Mouse (Mus musculus) adrenal gland, postnatal 14 days (tissue): ENCODE results near the gene Nup37. TPM values are rescaled to one million over a fixed set of nuclear protein-coding genes. Genes with fewer than 3 reads are reported as not detected.

ENCODE experiments used
- DNase-seq: peaks from one replicate; pipeline ENCODE4 v3.0.0; 2021; ENCODE audit warnings: mixed read lengths
- long read RNA-seq, 2 experiments: library from polyadenylated mRNA; stranded (forward); transcript quantifications; one replicate each; pipeline ENCODE4 v2.0.0; 2021
- total RNA-seq: library from RNA; stranded (reverse); gene quantifications from 2 replicates; pipeline ENCODE4 v1.2.3, GENCODE M21; 2021

Nup37 gene
- total RNA-seq: 13.3 and 15.2 TPM in 2 replicates
- long read RNA-seq, experiment 1, transcript Nup37-201 (10 exons, 1,267 nt): major isoform, 10 of 13 reads
- long read RNA-seq, experiment 1, partial matches to known transcripts: 1 of 13 reads
- long read RNA-seq, experiment 1, other reads (novel, unspliced or antisense): 2 of 13 reads
- long read RNA-seq, experiment 2, transcript Nup37-201 (10 exons, 1,267 nt): major isoform, 8 of 10 reads
- long read RNA-seq, experiment 2, partial matches to known transcripts: 0 of 10 reads
- long read RNA-seq, experiment 2, other reads (novel, unspliced or antisense): 1 of 10 reads

- DNase-seq: peak; percentile 94
Measured at GRCm38 (mm10) chr10:88146707-88147477, at the start of gene Nup37, which contains the start of gene Parpbp. Nup37 (plus strand) TSS chr10:88146992. Parpbp (minus strand) TSS chr10:88146941.

- no peak for DNase-seq
Measured at GRCm38 (mm10) chr10:88106169-88106568, 40.6 kb upstream of the Nup37 start.

DNA sequence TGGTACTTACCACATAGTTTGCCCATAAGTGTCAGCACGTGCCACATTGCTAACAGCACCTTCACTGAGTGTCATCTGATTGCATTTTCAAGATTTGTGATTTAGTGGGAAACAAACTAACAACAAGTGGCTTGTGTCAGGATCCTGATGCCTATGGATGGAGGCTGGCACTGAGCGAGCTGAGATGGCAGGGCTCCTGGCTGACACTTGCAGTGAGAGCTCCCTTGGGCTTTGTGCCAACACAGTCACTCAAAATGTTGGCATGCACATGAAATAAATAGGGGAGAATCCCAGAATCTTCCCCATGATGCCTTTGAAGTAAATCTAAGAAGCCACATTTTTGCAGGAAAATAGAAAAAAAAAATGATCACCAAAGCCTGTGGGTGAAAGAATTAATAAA, 33.5 kb upstream of the Nup37 start:
- peak; percentile 46 for DNase-seq

- no peak for DNase-seq
Measured at GRCm38 (mm10) chr10:88119721-88120120, 27.1 kb upstream of the Nup37 start.

- DNase-seq: no peak
Measured at GRCm38 (mm10) chr10:88135630-88136029, 11.2 kb upstream of the Nup37 start.

GRCm38 (mm10) chr10:88146187-88146586, 605 bp upstream of the Nup37 start:
- DNase-seq: no peak

- no peak for DNase-seq
Measured at GRCm38 (mm10) chr10:88150381-88150780, 3.6 kb downstream of the Nup37 start.

- DNase-seq: no peak
Measured at GRCm38 (mm10) chr10:88151658-88152057, 4.9 kb downstream of the Nup37 start.

GRCm38 (mm10) chr10:88162096-88162495, 15.3 kb downstream of the Nup37 start:
- DNase-seq: no peak

- no peak for DNase-seq
Measured at GRCm38 (mm10) chr10:88162676-88163075, 15.9 kb downstream of the Nup37 start.

DNA sequence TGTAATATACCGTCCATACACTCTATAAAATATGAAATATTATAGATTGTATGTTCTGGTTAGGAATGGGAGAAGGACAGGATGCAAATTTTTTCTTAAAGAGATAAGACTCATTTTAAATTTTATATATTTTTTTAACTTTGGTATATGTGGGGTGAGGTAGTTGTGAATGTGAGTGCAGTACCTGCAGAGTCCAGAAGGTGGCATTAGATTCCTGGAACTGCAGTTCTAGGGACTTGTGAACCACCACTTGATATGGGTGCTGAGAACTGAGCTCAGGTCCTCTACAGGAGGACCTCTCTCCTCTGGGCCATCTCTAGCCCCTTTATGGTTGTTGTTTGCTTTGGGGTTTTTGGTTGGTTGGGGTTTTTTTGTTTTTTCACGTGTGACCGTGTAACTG, 19.4 kb downstream of the Nup37 start:
- no peak for DNase-seq

- no peak for DNase-seq
Measured at GRCm38 (mm10) chr10:88167438-88168077, 20.8 kb downstream of the Nup37 start.

DNA sequence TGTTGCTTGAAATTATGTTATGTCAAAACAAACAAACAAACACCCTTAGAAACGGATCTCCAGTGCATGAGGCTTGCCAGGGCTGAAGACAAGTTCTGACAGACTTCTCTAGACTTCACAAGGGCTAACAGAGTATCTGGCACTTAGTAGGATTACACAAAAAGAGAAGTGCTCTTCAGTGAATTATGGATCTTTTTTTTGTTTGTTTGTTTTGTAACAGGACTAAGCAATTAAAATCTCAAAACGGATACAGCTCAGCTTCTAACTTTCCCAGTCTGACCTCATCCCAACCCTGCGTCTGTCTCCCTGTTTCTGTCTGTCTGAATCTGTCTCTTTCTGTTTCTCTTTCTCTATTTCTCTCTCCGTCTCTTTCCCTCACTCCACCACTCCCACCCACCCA, 53.7 kb downstream of the Nup37 start:
- DNase-seq: no peak

DNA sequence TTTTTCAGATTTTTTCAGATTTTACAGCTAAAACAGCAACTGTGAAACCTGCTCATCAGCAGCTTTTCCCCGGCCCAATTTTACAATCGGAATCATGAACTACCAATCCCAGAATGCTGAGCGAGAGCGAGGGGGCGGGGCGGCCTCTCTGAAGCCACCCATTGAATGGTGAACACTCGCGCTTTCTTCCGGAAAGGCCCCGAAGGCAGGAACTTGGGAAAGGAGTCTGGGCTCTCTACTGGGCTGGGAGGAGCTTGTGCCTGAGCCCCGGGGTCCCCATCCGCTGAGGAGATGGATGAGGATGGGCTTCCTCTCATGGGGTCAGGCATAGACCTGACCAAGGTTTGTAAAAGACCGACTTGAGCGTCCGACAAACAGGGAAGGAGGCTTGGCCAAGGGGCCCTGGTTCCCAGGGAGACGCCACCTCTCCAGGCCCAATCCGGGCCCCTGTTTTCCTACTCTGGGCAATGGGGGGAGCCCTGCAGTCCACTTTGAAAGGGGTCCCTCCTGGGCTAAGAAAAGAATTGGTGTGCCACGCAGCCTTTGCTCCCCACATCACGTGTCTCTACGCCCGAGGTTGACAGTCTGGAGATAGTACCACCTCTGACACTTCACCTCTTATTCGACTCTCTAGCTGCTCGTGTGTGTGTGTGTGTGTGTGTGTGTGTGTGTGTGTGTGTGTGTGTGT, 54.3 kb downstream of the Nup37 start, which contains the start of gene Washc3:
Gene Washc3, plus strand, starts transcription at position 143 of the 688 bp plus-strand sequence.
- peak; percentile 94 for DNase-seq

DNA sequence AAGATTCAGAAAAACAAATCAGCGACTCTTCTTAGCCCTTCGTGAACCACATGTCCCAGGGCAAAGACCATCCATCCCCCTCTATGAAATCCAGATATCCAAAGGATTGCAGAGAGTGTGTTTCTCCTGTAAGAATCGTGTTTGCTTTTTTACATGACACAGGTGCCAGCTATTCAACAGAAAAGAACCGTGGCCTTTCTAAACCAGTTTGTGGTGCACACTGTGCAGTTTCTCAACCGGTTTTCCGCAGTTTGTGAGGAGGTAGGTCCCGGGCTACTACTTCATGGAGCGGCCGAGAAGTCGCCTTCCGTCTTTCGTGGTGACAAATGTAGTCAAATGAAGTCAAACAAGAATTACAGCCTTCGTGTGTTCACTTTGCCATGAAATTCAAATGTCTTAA, 54.9 kb downstream of the Nup37 start:
- DNase-seq: no peak

DNA sequence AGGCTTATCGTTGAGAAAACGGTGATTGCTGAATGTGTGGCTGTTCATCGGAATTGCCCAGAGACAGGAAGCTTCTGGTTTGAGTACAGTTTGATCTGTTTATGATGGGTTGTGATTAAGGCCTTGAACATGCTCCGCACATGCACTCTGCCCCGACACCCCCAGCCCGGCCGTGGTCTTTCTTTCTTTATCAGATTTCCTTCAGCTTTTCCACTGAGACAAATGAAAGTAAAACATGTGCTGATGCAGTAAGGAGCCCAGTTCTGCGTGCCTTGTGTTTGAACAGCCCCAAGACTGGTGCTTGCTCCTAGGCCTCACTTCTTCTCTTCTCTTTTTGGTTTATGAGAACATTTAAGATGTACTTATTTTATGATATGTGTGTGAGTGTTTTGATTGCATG, 55.8 kb downstream of the Nup37 start:
- no peak for DNase-seq

- DNase-seq: no peak
Measured at GRCm38 (mm10) chr10:88203236-88203635, 56.4 kb downstream of the Nup37 start.

- DNase-seq: no peak
Measured at GRCm38 (mm10) chr10:88212644-88213043, 65.9 kb downstream of the Nup37 start.

DNA sequence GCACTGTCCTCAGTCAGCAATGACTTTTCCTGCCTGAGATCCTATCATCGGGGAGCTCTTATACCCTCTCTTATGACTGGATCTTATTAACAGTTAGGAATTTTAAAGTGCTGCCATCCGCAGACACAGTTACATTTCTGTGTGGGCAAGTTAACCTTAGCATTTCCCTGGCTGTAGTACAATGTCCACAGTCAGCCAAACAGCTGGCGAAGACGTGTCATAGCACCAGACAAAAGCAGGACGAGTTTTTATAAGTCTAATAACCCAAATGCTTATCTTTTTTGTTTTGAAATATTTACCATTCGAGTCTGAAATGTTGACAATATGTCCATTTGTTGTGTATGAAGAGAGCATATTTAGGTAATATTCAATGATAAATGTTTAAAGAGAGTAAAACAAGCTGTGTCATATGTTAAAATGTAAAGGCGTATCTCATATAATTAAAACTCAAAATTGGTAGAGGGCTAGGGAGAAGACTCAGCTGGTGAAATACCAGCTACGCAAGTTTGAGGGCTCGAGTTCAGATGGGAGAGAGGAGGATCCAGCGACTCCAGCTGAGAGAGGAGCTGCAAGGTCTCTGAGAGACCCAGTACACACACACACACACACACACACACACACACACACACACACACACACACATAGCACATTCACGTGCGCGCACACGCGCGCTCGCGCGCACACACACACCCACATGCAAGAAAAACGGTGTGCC, 68.2 kb downstream of the Nup37 start:
- DNase-seq: no peak

DNA sequence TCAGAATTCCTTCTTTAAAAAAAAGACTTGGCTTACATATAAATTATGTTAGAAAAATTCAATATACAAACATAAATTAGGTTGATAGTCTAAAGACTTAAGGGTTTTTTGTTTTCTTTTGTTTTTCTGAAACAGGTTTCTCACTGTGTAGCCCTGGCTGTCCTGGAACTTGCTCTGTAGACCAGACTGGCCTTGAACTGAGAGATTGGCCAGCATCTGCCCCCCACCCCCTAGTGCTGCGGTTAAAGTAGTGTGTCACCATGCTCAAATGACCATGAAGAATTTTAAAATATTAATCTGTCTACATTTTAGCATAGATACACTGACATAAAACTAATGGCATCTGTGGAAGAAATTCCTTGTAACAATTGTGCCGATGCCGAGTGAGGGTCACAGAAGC, 71.4 kb downstream of the Nup37 start:
- DNase-seq: peak; percentile 22

DNA sequence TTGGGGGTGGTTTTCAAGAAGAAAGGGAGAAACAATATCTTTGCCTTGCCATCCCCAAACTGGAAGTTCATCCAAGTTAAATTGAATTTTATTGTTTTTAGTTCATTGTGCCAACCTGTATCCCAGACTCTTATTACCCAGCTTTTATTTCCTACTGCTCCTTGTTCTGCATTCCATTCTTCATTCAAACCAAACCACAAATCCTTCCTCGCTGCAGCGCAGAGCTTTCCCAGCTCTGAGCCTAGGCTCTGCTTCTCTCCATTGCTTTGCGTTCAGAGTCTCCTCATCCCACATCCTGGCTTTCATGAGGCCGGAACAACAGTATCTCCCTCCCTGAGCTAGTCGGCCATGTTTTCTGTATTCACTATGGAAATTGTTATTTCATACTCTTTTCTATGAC, 74.9 kb downstream of the Nup37 start:
- DNase-seq: no peak

DNA sequence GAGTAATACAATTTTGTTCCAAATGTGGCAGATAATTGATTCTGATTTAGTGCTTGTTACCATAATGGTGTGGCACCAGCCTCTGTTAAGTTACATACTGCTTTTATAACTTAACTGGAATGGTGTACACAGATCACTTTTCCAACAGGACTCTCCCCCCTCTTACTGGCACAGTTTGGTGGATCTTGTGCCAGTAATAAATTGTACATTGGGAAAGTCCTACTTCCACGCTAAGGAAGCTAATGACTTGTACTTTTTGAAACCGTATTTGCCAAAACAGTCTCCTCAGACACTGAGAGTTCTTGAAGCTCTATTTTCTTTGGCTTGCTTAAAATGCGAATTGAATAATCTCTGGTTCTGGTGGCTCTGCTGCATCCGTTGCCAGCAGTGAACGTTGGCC, 78.6 kb downstream of the Nup37 start:
- DNase-seq: peak; percentile 19
